Mouse (Mus musculus): Measurements from ENCODE around the gene Kif27. TPM values are rescaled to one million over a fixed set of nuclear protein-coding genes. Genes with fewer than 3 reads are reported as not detected.
A peak's percentile ranks its signal among the peaks of the same experiment; 100 is the strongest.

Kif27 gene
- polyA plus RNA-seq, 1 experiment from 2014 or later: 3.1 TPM

DNA sequence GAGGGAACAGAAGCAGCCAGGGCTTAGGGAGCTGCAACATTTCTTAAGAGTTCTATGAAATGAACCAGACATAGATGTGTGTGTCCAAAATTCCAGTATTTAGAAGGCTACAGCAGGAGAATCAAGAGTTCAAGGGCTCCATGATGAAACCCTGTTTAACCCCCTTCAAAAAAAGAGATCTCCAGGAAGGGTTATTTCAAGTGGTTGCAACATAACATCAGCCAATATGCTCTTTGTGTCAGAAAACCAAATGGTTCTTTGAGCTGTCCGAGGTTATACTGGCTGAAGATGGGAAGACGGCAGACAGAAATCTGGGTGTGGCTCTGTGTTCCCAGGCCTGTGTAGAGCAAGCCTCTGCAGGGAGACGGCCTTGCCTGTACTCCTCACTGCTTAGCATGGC lies 63.3 kb downstream of the Kif27 start:
- DNase-seq (ENCODE audit: low spot score): no peak
- Histone ChIP-seq H3K4me1 (replicated peaks; ENCODE audit: control insufficient read depth, insufficient read depth, low read length) (no peaks in the 10 kb centered on the region), H3K4me2 (replicated peaks) (no peak overlapping the region), H3K4me3 (replicated peaks; ENCODE audit: low read length) (no peak overlapping the region), H3K9me3 (ENCODE audit: control insufficient read depth, low read length) (no peaks in the 10 kb centered on the region), H3K9ac (no peak overlapping the region), H3K27me3 (ENCODE audit: control insufficient read depth, insufficient read depth, low read length) (no peaks in the 10 kb centered on the region), H3K36me3 (replicated peaks; ENCODE audit: control insufficient read depth, insufficient read depth) (no peaks in the 10 kb centered on the region), H3K27ac (no peak overlapping the region)
- WGBS: 88% methylated on average over 3 of the region's 3 CpGs
- ATAC-seq (ENCODE audit: low FRiP score): no peak

DNA sequence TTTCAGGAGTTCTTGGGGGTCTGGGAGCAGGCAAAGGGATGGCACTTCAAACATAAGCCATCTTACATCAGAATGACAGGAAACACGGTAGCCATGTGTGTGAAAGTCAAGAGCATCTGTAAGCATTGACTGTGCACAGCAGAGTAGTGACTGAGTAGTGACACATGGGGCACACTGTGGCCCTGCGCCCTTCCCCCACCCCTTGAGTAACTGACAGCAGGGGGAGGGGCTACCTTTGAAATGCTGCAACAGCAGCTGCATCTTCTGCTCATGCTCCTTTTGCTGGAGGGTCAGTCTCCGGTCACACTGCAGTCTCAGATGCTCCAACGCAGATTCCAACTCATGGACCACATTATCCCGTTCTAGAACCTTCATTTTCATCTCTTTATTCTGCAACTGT lies 66.1 kb downstream of the Kif27 start:
- no peak overlapping the region for H3K9ac ChIP-seq
- H3K4me3 ChIP-seq (replicated peaks; ENCODE audit: low read length): no peak overlapping the region
- H3K9me3 ChIP-seq (ENCODE audit: control insufficient read depth, low read length): no peaks in the 10 kb centered on the region
- DNase-seq (ENCODE audit: low spot score): no peak
- no peak for ATAC-seq (ENCODE audit: low FRiP score)
- 11% methylated on average over 5 of the region's 5 CpGs for WGBS
- H3K4me2 ChIP-seq (replicated peaks): no peak overlapping the region
- no peaks in the 10 kb centered on the region for H3K4me1 ChIP-seq (replicated peaks; ENCODE audit: control insufficient read depth, insufficient read depth, low read length)
- H3K36me3 ChIP-seq (replicated peaks; ENCODE audit: control insufficient read depth, insufficient read depth): no peaks in the 10 kb centered on the region
- H3K27ac ChIP-seq: no peak overlapping the region
- no peaks in the 10 kb centered on the region for H3K27me3 ChIP-seq (ENCODE audit: control insufficient read depth, insufficient read depth, low read length)

GRCm38 (mm10) chr13:58289308-58289707 lies 69.6 kb downstream of the Kif27 start:
- no peaks in the 10 kb centered on the region for H3K36me3 ChIP-seq (replicated peaks; ENCODE audit: control insufficient read depth, insufficient read depth)
- no peak overlapping the region for H3K9ac ChIP-seq
- H3K9me3 ChIP-seq (ENCODE audit: control insufficient read depth, low read length): no peaks in the 10 kb centered on the region
- H3K27ac ChIP-seq: no peak overlapping the region
- no peak overlapping the region for H3K4me2 ChIP-seq (replicated peaks)
- no peaks in the 10 kb centered on the region for H3K27me3 ChIP-seq (ENCODE audit: control insufficient read depth, insufficient read depth, low read length)
- ATAC-seq (ENCODE audit: low FRiP score): no peak
- no peaks in the 10 kb centered on the region for H3K4me1 ChIP-seq (replicated peaks; ENCODE audit: control insufficient read depth, insufficient read depth, low read length)
- 76% methylated on average over 1 of the region's 1 CpGs for WGBS
- no peak overlapping the region for H3K4me3 ChIP-seq (replicated peaks; ENCODE audit: low read length)
- no peak for DNase-seq (ENCODE audit: low spot score)

DNA sequence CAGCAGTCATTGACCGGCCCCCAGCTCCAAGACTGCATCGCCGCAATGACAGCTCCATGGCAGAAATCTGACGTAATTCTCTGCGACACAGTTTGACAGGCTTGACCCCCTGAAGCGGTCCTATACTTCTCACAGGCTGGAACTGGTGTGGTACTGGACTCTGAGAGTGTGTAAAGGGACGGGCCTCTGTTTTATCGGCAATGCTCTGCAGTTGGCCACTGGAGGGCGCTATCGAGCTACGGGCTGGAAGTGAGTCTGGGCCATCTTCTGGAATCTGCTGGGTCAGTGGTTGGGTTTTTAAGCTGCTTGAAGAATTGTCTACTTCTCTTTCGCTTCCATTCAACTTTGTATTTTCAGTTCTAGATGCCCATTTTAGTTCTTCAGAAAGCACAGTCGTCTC lies 71.1 kb downstream of the Kif27 start:
- ATAC-seq (ENCODE audit: low FRiP score) (no peak), DNase-seq (ENCODE audit: low spot score) (peak; percentile 82)
- 13% methylated on average over 13 of the region's 13 CpGs for WGBS
- Histone ChIP-seq H3K4me3 (replicated peaks; ENCODE audit: low read length) (no peak overlapping the region), H3K4me2 (replicated peaks) (no peak overlapping the region), H3K36me3 (replicated peaks; ENCODE audit: control insufficient read depth, insufficient read depth) (no peaks in the 10 kb centered on the region), H3K9ac (no peak overlapping the region), H3K9me3 (ENCODE audit: control insufficient read depth, low read length) (no peaks in the 10 kb centered on the region), H3K27ac (no peak overlapping the region), H3K4me1 (replicated peaks; ENCODE audit: control insufficient read depth, insufficient read depth, low read length) (no peaks in the 10 kb centered on the region), H3K27me3 (ENCODE audit: control insufficient read depth, insufficient read depth, low read length) (no peaks in the 10 kb centered on the region)

DNA sequence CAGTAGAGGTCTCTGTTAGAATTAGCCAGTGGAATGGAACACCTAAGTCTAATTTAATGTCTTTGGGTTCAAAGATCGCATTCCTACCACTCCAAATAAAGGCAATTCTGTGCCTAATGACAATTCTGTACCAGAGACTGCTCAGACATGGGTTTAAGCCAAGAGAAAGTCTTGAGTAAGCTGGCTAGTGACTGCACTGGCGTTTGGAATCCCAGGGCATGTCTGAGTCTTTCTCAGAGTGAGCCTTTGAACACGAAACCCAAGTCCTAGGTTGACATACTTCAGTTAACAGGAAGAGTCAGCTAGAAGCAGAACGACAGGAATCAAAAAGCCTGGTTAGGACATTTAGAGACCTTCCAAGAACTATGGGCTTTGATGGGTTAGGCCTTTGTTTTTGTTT lies 75.5 kb downstream of the Kif27 start:
- no peak overlapping the region for H3K9ac ChIP-seq
- 62% methylated on average over 4 of the region's 4 CpGs for WGBS

DNA sequence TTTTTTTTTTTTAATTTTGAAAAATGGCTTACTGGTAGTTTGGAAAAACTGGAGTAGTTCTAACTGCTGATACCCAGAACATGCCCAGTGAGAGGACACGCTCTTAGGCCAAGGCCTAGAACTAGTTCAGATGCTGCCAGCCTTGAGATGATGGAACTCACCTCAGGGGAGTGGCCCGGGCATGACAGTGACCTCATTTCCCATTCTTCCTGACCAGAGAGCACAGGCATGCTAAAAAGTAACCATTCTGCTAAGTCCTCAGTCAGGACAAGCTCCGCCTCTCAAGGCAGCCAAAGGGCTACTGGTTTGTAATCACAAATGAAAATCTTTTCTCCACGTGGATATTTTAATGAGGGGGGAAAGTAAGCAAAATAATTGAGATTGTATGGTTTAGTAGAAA lies 77.0 kb downstream of the Kif27 start:
- Histone ChIP-seq H3K27ac (no peak overlapping the region), H3K9ac (no peak overlapping the region), H3K9me3 (ENCODE audit: control insufficient read depth, low read length) (no peaks in the 10 kb centered on the region), H3K4me1 (replicated peaks; ENCODE audit: control insufficient read depth, insufficient read depth, low read length) (no peaks in the 10 kb centered on the region), H3K4me2 (replicated peaks) (no peak overlapping the region), H3K36me3 (replicated peaks; ENCODE audit: control insufficient read depth, insufficient read depth) (no peaks in the 10 kb centered on the region), H3K4me3 (replicated peaks; ENCODE audit: low read length) (no peak overlapping the region), H3K27me3 (ENCODE audit: control insufficient read depth, insufficient read depth, low read length) (no peaks in the 10 kb centered on the region)
- DNase-seq (ENCODE audit: low spot score): no peak
- no peak for ATAC-seq (ENCODE audit: low FRiP score)
- 66% methylated on average over 4 of the region's 4 CpGs for WGBS

More for the DNA sequence above, 75.5 kb downstream of the Kif27 start:
- no peaks in the 10 kb centered on the region for H3K36me3 ChIP-seq (replicated peaks; ENCODE audit: control insufficient read depth, insufficient read depth)
- H3K27me3 ChIP-seq (ENCODE audit: control insufficient read depth, insufficient read depth, low read length): no peaks in the 10 kb centered on the region
- H3K4me1 ChIP-seq (replicated peaks; ENCODE audit: control insufficient read depth, insufficient read depth, low read length): no peaks in the 10 kb centered on the region
- H3K4me2 ChIP-seq (replicated peaks): no peak overlapping the region
- no peak overlapping the region for H3K4me3 ChIP-seq (replicated peaks; ENCODE audit: low read length)
- ATAC-seq (ENCODE audit: low FRiP score): no peak
- H3K9me3 ChIP-seq (ENCODE audit: control insufficient read depth, low read length): no peaks in the 10 kb centered on the region
- DNase-seq (ENCODE audit: low spot score): no peak
- H3K27ac ChIP-seq: no peak overlapping the region

DNA sequence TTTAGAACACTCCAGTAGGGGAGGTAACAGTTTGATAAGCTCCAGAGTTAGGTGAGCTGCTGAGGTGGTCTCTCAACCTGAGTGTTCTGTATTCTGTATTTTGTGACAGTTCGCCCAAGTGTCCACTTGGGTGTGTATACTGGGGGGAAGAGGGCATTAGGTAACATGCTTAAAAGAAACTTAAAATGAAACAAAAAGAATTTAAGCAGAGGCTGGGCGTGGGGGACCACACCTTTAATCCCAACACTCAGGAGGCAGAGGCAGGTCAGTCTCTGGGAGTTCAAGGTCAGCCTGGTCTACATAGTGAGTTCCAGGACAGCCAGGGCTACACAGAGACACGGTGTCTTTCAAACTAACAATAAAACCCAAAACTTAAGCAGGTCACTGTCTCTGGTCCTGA lies 78.4 kb downstream of the Kif27 start:
- no peak overlapping the region for H3K27ac ChIP-seq
- no peak overlapping the region for H3K4me2 ChIP-seq (replicated peaks)
- H3K4me1 ChIP-seq (replicated peaks; ENCODE audit: control insufficient read depth, insufficient read depth, low read length): no peaks in the 10 kb centered on the region
- no peak overlapping the region for H3K9ac ChIP-seq
- H3K9me3 ChIP-seq (ENCODE audit: control insufficient read depth, low read length): no peaks in the 10 kb centered on the region
- no peaks in the 10 kb centered on the region for H3K36me3 ChIP-seq (replicated peaks; ENCODE audit: control insufficient read depth, insufficient read depth)
- DNase-seq (ENCODE audit: low spot score) (no peak), ATAC-seq (ENCODE audit: low FRiP score) (no peak)
- H3K27me3 ChIP-seq (ENCODE audit: control insufficient read depth, insufficient read depth, low read length): no peaks in the 10 kb centered on the region
- no peak overlapping the region for H3K4me3 ChIP-seq (replicated peaks; ENCODE audit: low read length)
- 93% methylated on average over 3 of the region's 3 CpGs for WGBS

GRCm38 (mm10) chr13:58276256-58276655 lies 82.7 kb downstream of the Kif27 start:
- no peaks in the 10 kb centered on the region for H3K27me3 ChIP-seq (ENCODE audit: control insufficient read depth, insufficient read depth, low read length)
- no peaks in the 10 kb centered on the region for H3K9me3 ChIP-seq (ENCODE audit: control insufficient read depth, low read length)
- peaks cover 16% of the 10 kb centered on the region; the same call in 1 of the 2 replicates for H3K4me1 ChIP-seq (replicated peaks; ENCODE audit: control insufficient read depth, insufficient read depth, low read length)
- no peak overlapping the region for H3K4me2 ChIP-seq (replicated peaks)
- no peak for DNase-seq (ENCODE audit: low spot score)
- no peak overlapping the region for H3K27ac ChIP-seq
- H3K9ac ChIP-seq: no peak overlapping the region
- ATAC-seq (ENCODE audit: low FRiP score): no peak
- 67% methylated on average over 10 of the region's 10 CpGs for WGBS
- H3K4me3 ChIP-seq (replicated peaks; ENCODE audit: low read length): no peak overlapping the region
- no peaks in the 10 kb centered on the region for H3K36me3 ChIP-seq (replicated peaks; ENCODE audit: control insufficient read depth, insufficient read depth)

- peak within 1 kb of the TSS; percentile 93 for H3K4me3 ChIP-seq (replicated peaks; ENCODE audit: low read length)
- peak within 1 kb of the TSS; percentile 69 for H3K27ac ChIP-seq
- peak within 1 kb of the TSS; percentile 77 for H3K9ac ChIP-seq
- H3K36me3 ChIP-seq (replicated peaks; ENCODE audit: control insufficient read depth, insufficient read depth): no peaks in the 10 kb centered on the region
- DNase-seq (ENCODE audit: low spot score): no peak
- H3K4me2 ChIP-seq (replicated peaks): peak within 1 kb of the TSS; percentile 82
- no peaks in the 10 kb centered on the region for H3K27me3 ChIP-seq (ENCODE audit: control insufficient read depth, insufficient read depth, low read length)
- H3K4me1 ChIP-seq (replicated peaks; ENCODE audit: control insufficient read depth, insufficient read depth, low read length): peaks cover 16% of the 10 kb centered on the region; the same call in 1 of the 2 replicates
- ATAC-seq (ENCODE audit: low FRiP score): no peak
- H3K9me3 ChIP-seq (ENCODE audit: control insufficient read depth, low read length): no peaks in the 10 kb centered on the region
- 75% methylated on average over 8 of the region's 8 CpGs for WGBS
Observed at GRCm38 (mm10) chr13:58275599-58275998, 83.3 kb downstream of the Kif27 start, which contains the start of gene Gkap1. TSS of gene Gkap1 (minus strand) at chr13:58275699.

DNA sequence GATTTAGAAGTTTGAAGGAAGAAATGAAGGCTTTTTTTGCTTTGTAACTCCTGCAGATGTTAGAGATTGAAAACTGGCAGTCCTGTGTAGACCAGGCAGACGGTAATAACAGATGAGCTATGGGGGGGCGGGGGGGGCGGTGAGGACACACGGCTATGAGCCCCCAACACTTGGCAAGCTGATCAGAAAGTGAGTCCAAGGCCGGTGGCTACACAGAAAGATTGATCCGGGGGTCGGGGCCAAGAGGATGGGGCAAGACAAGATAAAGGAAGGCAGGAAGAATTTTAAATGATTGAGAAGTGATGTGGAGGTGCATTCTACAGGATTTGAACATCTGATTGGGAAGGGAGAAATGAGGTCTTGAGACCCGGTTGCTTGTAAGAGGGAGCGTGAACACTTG lies 83.8 kb downstream of the Kif27 start:
- DNase-seq (ENCODE audit: low spot score) (no peak), ATAC-seq (ENCODE audit: low FRiP score) (no peak)
- Histone ChIP-seq H3K4me2 (replicated peaks) (peak overlapping the region; percentile 82), H3K9me3 (ENCODE audit: control insufficient read depth, low read length) (no peaks in the 10 kb centered on the region), H3K27ac (no peak overlapping the region), H3K36me3 (replicated peaks; ENCODE audit: control insufficient read depth, insufficient read depth) (no peaks in the 10 kb centered on the region), H3K9ac (peak overlapping the region; percentile 77), H3K27me3 (ENCODE audit: control insufficient read depth, insufficient read depth, low read length) (no peaks in the 10 kb centered on the region), H3K4me3 (replicated peaks; ENCODE audit: low read length) (peak overlapping the region; percentile 93), H3K4me1 (replicated peaks; ENCODE audit: control insufficient read depth, insufficient read depth, low read length) (peaks cover 16% of the 10 kb centered on the region; the same call in 1 of the 2 replicates)
- 20% methylated on average over 9 of the region's 9 CpGs for WGBS
